Mouse (Mus musculus) limb, embryonic 10.5 days (tissue): ENCODE measurements around the gene Nfasc. TPM values are rescaled to one million over a fixed set of nuclear protein-coding genes. Genes with fewer than 3 reads are reported as not detected.

Experiments
- DNase-seq: peaks from one replicate; pipeline ENCODE4 v3.0.0-alpha.2; 2017; ENCODE audit warnings: low spot score
- H3K27ac ChIP-seq: fragments of 300-500 bp; sonication (generic); 2 replicates; pipeline ENCODE4 v1.5.1; 2016; ENCODE audit warnings: mild to moderate bottlenecking
- H3K27me3 ChIP-seq: fragments of 300-500 bp; sonication (generic); 2 replicates; pipeline ENCODE4 v1.6.1; 2016; ENCODE audit warnings: low read depth, mild to moderate bottlenecking; ENCODE audit not compliant: poor library complexity, severe bottlenecking
- H3K36me3 ChIP-seq: fragments of 300-500 bp; sonication (generic); 2 replicates; pipeline ENCODE4 v1.6.1; 2016; ENCODE audit warnings: mild to moderate bottlenecking, moderate library complexity
- H3K4me1 ChIP-seq: fragments of 300-500 bp; sonication (generic); 2 replicates; pipeline ENCODE4 v1.6.1; 2016
- H3K4me3 ChIP-seq: fragments of 300-500 bp; sonication (generic); 2 replicates; pipeline ENCODE4 v1.5.1; 2016; ENCODE audit warnings: mild to moderate bottlenecking, moderate library complexity
- H3K9me3 ChIP-seq: fragments of 300-500 bp; sonication (generic); replicated peaks from 2 replicates; pipeline ENCODE4 v1.6.1; 2016; ENCODE audit warnings: mild to moderate bottlenecking
- WGBS: fragments of 180-500 bp; shearing (Covaris S2); methylation state at CpG from one replicate; pipeline ENCODE4 v1.1.7; 2016; 5-methylcytosine and 5-hydroxymethylcytosine counted together
- polyA plus RNA-seq: library from polyadenylated mRNA; unstranded; fragments of >200 nt; fragmentation: Nextera tagmentation; extraction: Ambion mirVana; gene quantifications from 2 replicates; pipeline ENCODE4 v1.2.1, GENCODE M21; 2016

Nfasc gene
- polyA plus RNA-seq, 1 experiment from 2014 or later: 1.4 TPM

DNA sequence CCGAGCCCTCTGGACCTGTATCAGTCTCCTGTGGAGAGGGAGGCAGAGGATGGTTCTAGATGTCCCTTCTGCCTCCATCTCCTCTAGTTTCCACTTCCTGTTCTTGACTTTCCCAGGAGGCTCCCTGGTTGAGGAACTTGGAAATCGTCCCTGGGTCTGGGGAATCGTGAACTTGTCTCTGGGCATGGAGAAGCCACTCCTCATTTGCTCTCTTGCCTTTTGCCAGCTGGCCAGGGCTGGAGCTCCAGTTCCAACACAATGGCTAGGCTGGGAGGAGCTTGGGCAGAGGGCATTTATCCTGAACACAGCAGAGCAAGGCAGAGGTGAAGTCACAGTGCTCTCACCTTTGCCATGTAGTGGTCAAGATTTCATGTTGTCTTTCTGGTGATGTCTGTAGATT lies 205.2 kb downstream of the Nfasc start:
- Histone ChIP-seq H3K9me3 (no peaks in the 10 kb centered on the region), H3K36me3 (no peaks in the 10 kb centered on the region), H3K4me3 (no peak overlapping the region), H3K4me1 (peaks cover 46% of the 10 kb centered on the region), H3K27ac (no peak overlapping the region), H3K27me3 (peaks cover 93% of the 10 kb centered on the region)
- WGBS: 79% methylated on average over 3 of the region's 3 CpGs
- peak; percentile 25 for DNase-seq

GRCm38 (mm10) chr1:132535541-132535940 lies 206.1 kb downstream of the Nfasc start:
- WGBS: 88% methylated on average over 4 of the region's 4 CpGs
- Histone ChIP-seq H3K36me3 (no peaks in the 10 kb centered on the region), H3K27me3 (peaks cover 89% of the 10 kb centered on the region), H3K9me3 (no peaks in the 10 kb centered on the region), H3K4me3 (no peak overlapping the region), H3K4me1 (peaks cover 46% of the 10 kb centered on the region), H3K27ac (no peak overlapping the region)
- no peak for DNase-seq

DNA sequence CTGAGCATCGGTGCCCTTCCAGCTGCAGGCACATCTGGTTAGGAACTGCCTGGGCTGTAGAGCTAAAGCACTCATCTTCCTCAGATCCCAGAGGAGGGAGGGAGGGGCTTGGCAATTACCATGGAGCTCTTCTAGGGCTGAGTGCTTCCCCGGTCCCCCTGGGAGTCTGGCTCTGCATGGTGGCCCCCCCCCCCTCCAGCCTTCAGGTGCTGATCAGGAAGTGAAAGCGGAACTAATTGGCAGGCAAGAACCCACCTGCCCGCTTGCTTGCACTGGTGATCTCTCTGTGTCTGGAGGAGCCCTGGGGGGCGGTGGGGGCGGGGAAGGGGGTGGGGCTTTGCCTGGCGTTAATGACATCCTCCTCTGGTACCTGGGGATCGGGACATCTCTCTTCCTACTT lies 207.8 kb downstream of the Nfasc start:
- Histone ChIP-seq H3K4me3 (no peak overlapping the region), H3K36me3 (no peaks in the 10 kb centered on the region), H3K27me3 (peaks cover 75% of the 10 kb centered on the region), H3K9me3 (no peaks in the 10 kb centered on the region), H3K27ac (no peak overlapping the region), H3K4me1 (peaks cover 52% of the 10 kb centered on the region)
- peak; percentile 35 for DNase-seq
- WGBS: 5% methylated on average over 8 of the region's 8 CpGs

DNA sequence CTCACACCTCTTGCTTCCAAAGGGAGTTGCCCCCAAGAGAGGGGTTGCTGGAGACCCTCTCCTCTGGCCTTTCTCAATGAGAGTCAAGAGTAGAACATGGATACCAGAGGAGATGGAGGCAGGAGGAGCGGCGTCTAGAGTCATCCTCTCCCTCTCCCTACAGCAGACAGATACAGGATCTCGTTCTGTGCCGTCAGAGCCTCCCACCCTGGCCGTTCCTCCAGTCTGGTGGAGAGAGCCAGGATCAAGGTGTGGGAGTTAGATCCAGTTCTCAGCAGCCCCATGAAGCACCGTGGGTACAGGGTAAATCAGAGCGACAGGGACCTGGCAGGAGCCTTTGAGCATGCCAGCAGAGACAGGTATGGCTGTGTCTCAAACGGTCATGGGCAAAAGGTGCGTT lies 209.1 kb downstream of the Nfasc start:
- peak; percentile 28 for DNase-seq
- Histone ChIP-seq H3K27me3 (peaks cover 66% of the 10 kb centered on the region), H3K27ac (peak overlapping the region; percentile 26; the same call in 1 of the 2 replicates), H3K9me3 (no peaks in the 10 kb centered on the region), H3K4me1 (peaks cover 53% of the 10 kb centered on the region), H3K4me3 (no peak overlapping the region), H3K36me3 (no peaks in the 10 kb centered on the region)
- 62% methylated on average over 9 of the region's 9 CpGs for WGBS

GRCm38 (mm10) chr1:132530631-132531191 lies 210.9 kb downstream of the Nfasc start:
- no peaks in the 10 kb centered on the region for H3K36me3 ChIP-seq
- H3K9me3 ChIP-seq: no peaks in the 10 kb centered on the region
- WGBS: 3% methylated on average over 5 of the region's 5 CpGs
- peak; percentile 55 for DNase-seq
- H3K27ac ChIP-seq: peak overlapping the region; percentile 54
- H3K4me1 ChIP-seq: peaks cover 65% of the 10 kb centered on the region
- H3K4me3 ChIP-seq: peak overlapping the region; percentile 19; the same call in 1 of the 2 replicates
- peaks cover 54% of the 10 kb centered on the region for H3K27me3 ChIP-seq

DNA sequence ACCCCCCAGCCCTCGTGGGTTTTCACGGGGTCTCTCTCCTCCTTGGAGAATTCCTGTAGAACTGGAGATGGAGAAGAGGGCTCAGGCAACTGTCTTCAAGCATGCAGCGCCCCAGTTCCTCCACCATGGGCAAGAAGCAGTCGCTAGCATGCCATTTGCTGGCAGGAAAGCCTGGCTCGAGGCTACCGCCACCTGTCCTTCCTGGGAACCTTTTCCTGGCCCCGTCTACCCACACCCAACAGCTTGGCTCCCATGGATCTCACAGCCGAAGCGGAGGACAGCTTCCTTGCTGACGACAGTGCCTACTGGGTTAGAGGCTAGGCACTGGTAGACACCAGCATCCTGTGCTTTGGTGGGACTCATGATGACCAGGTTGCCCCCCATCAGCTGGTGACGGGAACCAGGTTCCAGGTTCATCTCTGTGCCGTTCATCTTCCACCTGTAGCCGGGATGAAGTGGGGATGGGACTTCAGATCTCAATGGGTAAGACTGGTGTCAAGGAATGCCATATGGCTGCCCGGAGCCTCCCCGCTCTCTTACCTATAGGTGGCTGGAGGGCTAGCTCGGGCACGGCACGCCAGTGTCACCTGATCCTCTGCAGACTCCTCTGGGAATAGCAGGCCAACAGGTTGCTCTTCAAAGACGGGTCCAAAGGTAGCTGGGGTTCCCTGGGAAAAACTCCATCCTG lies 212.8 kb downstream of the Nfasc start:
- peaks cover 43% of the 10 kb centered on the region for H3K27me3 ChIP-seq
- DNase-seq: no peak
- no peak overlapping the region for H3K4me3 ChIP-seq
- no peak overlapping the region for H3K27ac ChIP-seq
- peaks cover 54% of the 10 kb centered on the region for H3K4me1 ChIP-seq
- WGBS: 86% methylated on average over 19 of the region's 19 CpGs
- H3K36me3 ChIP-seq: no peaks in the 10 kb centered on the region
- H3K9me3 ChIP-seq: no peaks in the 10 kb centered on the region

DNA sequence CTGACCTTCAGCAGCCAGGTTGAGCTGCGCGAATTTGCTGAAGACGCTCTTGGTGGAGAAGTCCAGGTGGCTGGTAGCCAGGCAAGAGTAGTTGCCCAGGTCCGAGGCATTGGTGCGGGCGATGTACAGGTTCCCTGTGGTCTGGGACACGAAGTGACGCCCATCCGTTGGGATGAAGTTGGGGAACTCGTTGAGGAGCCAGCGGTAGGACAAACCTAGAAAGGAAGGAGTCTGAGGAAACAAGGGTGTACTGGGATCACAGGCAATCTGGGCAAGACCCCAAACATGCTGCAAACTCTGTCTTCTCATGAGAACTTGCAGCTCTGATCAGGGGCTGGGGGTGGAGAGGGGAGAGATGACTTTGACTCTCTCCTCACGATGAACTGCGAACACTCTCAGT lies 213.5 kb downstream of the Nfasc start:
- H3K36me3 ChIP-seq: no peaks in the 10 kb centered on the region
- H3K27ac ChIP-seq: no peak overlapping the region
- no peak for DNase-seq
- peaks cover 47% of the 10 kb centered on the region for H3K4me1 ChIP-seq
- no peaks in the 10 kb centered on the region for H3K9me3 ChIP-seq
- WGBS: 93% methylated on average over 13 of the region's 13 CpGs
- no peak overlapping the region for H3K4me3 ChIP-seq
- H3K27me3 ChIP-seq: peaks cover 36% of the 10 kb centered on the region

DNA sequence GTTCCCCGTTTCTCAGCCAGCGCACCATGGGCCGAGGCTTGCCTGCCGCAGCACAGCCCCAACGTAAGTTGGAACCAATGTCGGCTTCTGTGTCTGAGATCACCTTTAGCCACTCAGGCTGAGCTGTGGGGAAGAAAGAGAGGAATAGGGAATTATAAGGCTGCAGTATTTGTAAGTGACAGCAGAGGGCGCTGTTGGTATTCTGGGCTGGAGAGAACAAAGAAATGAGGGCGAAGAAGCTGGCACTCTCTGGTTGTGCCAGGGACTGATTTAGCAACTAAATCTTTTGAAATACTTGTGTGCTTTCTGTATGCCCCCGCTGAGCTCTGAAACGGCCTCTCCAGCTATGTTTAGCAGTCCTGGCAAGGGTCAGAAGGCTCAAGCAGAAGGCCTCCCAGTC lies 215.8 kb downstream of the Nfasc start:
- WGBS: 9% methylated on average over 10 of the region's 10 CpGs
- H3K4me3 ChIP-seq: no peak overlapping the region
- H3K4me1 ChIP-seq: peaks cover 36% of the 10 kb centered on the region
- DNase-seq: peak; percentile 83
- H3K27ac ChIP-seq: peak overlapping the region; percentile 84
- H3K9me3 ChIP-seq: no peaks in the 10 kb centered on the region
- H3K27me3 ChIP-seq: peaks cover 23% of the 10 kb centered on the region
- H3K36me3 ChIP-seq: no peaks in the 10 kb centered on the region

GRCm38 (mm10) chr1:132523920-132524319 lies 217.7 kb downstream of the Nfasc start:
- peaks cover 22% of the 10 kb centered on the region for H3K27me3 ChIP-seq
- 31% methylated on average over 4 of the region's 4 CpGs for WGBS
- peak; percentile 50 for DNase-seq
- H3K4me1 ChIP-seq: peaks cover 26% of the 10 kb centered on the region
- H3K9me3 ChIP-seq: no peaks in the 10 kb centered on the region
- no peak overlapping the region for H3K27ac ChIP-seq
- no peak overlapping the region for H3K4me3 ChIP-seq
- no peaks in the 10 kb centered on the region for H3K36me3 ChIP-seq

GRCm38 (mm10) chr1:132523048-132523447 lies 218.5 kb downstream of the Nfasc start:
- H3K4me3 ChIP-seq: no peak overlapping the region
- H3K36me3 ChIP-seq: no peaks in the 10 kb centered on the region
- peaks cover 16% of the 10 kb centered on the region for H3K27me3 ChIP-seq
- WGBS: 90% methylated on average over 8 of the region's 8 CpGs
- H3K27ac ChIP-seq: no peak overlapping the region
- DNase-seq: no peak
- no peaks in the 10 kb centered on the region for H3K9me3 ChIP-seq
- H3K4me1 ChIP-seq: peaks cover 29% of the 10 kb centered on the region

DNA sequence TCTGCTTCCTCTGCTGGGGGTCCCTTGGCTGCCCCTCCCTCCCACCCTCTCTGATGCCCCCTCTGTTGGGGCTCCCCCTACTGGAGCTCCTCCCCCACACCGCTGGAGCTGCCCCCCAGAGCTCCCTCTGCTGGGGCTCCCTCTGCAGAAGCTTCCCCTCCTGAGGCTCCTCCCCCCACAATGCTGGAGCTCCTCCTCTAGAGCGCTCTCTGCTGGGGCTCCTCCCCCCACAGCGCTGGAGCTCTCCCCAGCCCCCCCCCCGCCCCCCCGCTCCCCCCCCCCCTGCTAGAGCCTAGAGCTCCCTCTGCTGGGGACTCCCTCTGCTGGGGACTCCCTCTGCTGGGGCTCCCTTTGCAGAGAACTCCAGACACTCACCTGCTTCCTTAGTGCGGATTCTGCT lies 220.8 kb downstream of the Nfasc start:
- Histone ChIP-seq H3K27ac (no peak overlapping the region), H3K4me3 (no peak overlapping the region), H3K9me3 (no peaks in the 10 kb centered on the region), H3K27me3 (peaks cover 16% of the 10 kb centered on the region), H3K36me3 (no peaks in the 10 kb centered on the region), H3K4me1 (peaks cover 15% of the 10 kb centered on the region)
- WGBS: 21% methylated on average over 3 of the region's 6 CpGs
- peak; percentile 51 for DNase-seq

DNA sequence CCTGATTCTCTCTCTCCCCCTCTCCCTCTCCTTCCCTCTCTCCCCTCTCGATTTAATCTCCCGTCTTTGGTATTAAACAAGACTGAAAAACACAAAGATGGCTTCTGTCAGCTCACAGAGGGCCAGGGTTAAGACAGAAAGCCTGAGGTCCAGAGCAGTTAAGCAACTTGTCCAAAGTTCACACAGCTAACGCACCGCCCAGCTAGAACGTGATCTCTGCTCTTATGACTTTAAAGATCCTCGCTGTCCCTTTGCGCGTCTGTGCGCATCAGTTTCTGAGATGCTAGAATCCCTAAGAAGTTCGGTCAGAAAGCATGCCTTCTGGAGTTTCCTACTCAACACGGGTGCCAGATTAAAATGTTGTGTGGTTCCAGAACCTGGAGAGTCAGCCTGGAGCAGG lies 221.9 kb downstream of the Nfasc start:
- no peaks in the 10 kb centered on the region for H3K9me3 ChIP-seq
- H3K4me1 ChIP-seq: peaks cover 15% of the 10 kb centered on the region
- H3K27ac ChIP-seq: no peak overlapping the region
- H3K27me3 ChIP-seq: peaks cover 8% of the 10 kb centered on the region
- no peak for DNase-seq
- 91% methylated on average over 11 of the region's 11 CpGs for WGBS
- no peaks in the 10 kb centered on the region for H3K36me3 ChIP-seq
- H3K4me3 ChIP-seq: no peak overlapping the region

GRCm38 (mm10) chr1:132518621-132519020 lies 223.0 kb downstream of the Nfasc start:
- DNase-seq: no peak
- Histone ChIP-seq H3K27ac (no peak overlapping the region), H3K36me3 (no peaks in the 10 kb centered on the region), H3K9me3 (no peaks in the 10 kb centered on the region), H3K27me3 (peaks cover 12% of the 10 kb centered on the region), H3K4me3 (no peak overlapping the region), H3K4me1 (peaks cover 18% of the 10 kb centered on the region)
- WGBS: 81% methylated on average over 18 of the region's 18 CpGs
